Mouse (Mus musculus): Measurements from ENCODE around the gene Kti12. TPM values are rescaled to one million over a fixed set of nuclear protein-coding genes. Genes with fewer than 3 reads are reported as not detected.

The Kti12 gene
- total RNA-seq, 2 experiments from 2014 or later = 15.5 to 16.6 TPM

DNA sequence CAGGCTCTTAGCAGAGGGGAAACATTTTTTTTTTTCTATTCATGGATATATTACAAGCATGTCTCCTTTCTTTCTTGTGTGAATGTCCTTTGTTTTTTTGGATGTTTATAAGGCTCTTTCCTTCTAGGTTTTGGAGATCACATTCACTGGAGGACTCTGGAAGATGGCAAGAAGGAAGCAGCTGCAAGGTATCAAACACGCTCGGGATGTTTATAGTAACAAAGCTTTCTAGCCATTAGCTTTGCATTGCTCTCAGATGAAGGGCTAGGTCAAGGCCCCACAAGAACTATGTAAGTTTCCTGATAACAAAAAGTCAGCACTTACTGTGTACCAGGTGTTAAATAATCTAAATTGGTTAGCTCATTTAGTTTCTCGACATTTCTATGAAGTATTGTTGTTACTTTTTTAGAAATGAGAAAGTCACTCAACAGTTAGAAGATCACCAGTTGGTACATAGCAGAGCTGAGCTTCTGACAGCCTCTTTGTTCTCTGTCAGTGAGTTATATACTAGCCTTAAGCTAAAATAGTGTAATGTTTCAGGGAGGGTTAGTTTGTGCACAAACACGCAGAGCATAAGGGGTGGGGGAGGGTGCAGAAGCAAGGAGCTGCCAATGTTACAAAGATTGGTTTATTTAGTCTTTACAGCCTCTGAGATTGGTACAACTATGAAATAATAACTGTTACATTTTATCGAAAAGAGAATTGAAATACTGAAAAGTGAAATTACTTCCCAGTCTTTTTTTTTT is 1.6 kb upstream of the Kti12 start:
- no peak for DNase-seq (ENCODE audit: low spot score in 2 of 2)
- intact Hi-C loops (cut with DNase I) = no loop called here

DNA sequence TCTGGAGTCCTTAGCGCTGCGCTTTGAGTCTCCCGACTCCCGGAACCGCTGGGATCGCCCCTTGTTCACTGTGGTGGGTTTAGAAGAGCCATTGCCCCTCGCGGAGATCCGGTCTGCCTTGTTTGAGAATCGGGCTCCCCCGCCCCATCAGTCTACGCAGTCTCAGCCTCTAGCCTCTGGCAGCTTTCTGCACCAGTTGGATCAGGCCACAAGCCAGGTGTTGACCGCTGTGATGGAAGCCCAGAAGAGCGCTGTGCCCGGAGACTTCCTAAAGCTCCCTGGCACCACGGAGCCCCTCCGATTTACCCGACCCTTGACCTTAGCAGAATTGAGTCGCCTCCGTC is 892 bp downstream of the Kti12 start, which contains the start of gene A730015C16Rik:
Gene A730015C16Rik, minus strand, starts transcription at position 115 of the 344 bp plus-strand sequence.
- no peak for DNase-seq (ENCODE audit: low spot score in 2 of 2)
- intact Hi-C loops (cut with DNase I) = no loop called here

DNA sequence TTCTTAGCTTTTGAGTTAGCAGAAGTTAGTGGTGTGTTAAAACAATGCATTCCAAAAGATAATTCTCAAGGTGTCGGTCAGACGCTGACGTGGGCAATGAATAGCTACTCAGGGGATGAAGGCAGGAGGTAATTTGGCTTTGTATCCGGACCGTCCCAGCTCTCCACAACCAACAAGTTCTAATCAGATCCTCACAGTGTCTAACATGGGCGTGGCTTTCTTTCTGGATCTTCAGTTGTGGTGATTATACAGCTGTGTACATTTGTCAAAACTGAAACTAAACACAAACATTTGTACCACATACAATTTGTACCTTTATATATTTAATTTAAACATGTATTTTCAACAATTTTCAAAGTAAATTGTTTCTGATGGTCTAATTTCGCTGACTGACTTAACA is 19.2 kb downstream of the Kti12 start:
- no peak for DNase-seq (ENCODE audit: low spot score in 2 of 2)
- intact Hi-C loops (cut with DNase I) = no loop called here

DNA sequence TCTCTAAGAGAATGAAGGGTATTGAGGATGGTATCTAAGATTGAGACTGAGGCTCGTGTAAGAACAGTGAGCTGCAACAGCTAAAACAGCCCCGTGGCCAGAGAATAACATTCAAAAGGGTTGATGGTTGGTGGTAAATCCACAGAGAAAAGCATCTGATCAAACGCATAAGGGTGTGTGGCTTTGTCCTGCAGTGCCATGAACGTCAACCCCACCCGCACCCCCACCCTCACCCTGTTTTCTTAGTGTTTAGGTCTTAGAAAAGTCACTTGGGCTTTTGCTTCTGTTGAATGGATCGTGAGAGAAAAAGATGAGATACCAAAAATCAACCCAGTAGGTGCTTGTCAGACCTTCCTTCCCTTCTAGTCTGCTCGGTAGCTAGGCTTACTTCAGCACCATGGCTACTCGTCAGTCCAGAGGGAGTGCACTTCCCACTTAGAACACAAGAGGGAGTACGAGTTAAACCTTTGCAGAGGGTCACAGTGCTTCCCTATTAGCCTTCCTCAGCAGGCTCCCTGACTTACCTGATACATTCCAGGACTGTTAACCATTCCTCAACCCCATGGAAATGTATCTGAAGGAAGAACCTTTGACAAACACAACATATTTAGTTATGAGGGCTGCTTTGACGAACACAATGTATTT is 22.3 kb downstream of the Kti12 start:
- peak; percentile 94 to 98 for DNase-seq (ENCODE audit: low spot score in 2 of 2)
- intact Hi-C loops (cut with DNase I) = loop anchor here (1.0 to 10.0 kb wide), 2 partner anchors 106 to 295 kb away; no protein-coding TSS in a partner anchor

DNA sequence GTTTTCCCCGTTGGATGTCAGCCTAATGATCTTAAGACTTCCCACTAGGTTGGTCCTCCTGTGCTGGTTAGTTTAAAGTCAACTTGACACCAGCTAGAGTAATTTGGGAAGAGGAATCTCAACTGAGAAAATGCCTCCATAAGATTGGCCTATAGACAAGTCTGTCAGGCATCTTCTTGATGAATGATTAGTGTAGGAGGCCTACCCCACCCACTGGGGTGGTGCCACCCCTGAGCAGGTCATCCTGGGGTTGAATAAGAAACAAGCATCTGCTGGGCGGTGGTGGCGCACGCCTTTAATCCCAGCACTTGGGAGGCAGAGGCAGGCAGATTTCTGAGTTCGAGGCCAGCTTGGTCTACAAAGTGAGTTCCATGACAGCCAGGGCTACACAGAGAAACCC is 26.2 kb downstream of the Kti12 start:
- no peak for DNase-seq (ENCODE audit: low spot score in 2 of 2)
- intact Hi-C loops (cut with DNase I) = loop anchor here (10.0 kb wide), 1 partner anchor 291 kb away; no protein-coding TSS in a partner anchor

DNA sequence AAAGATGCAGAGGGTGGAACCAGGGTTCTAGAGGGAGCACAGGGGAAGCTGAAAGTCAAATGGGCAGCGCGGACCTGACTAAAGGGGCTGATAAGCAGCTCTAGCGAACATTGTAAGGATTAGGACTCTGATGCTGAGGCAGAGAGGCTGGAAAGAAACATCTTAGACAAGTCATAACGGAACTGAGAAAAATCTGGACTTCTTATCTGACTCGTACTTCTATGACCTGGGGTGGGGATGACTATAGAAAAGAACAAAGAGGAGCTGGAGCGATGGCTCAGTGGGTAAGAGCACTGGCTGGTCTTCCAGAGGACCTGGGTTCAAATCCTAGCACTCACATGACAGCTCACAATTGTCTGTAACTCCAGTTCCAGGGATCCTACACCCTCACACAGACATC is 30.3 kb downstream of the Kti12 start:
- no peak for DNase-seq (ENCODE audit: low spot score in 2 of 2)
- intact Hi-C loops (cut with DNase I) = loop anchor here (10.0 kb wide), 1 partner anchor 287 kb away; no protein-coding TSS in a partner anchor

DNA sequence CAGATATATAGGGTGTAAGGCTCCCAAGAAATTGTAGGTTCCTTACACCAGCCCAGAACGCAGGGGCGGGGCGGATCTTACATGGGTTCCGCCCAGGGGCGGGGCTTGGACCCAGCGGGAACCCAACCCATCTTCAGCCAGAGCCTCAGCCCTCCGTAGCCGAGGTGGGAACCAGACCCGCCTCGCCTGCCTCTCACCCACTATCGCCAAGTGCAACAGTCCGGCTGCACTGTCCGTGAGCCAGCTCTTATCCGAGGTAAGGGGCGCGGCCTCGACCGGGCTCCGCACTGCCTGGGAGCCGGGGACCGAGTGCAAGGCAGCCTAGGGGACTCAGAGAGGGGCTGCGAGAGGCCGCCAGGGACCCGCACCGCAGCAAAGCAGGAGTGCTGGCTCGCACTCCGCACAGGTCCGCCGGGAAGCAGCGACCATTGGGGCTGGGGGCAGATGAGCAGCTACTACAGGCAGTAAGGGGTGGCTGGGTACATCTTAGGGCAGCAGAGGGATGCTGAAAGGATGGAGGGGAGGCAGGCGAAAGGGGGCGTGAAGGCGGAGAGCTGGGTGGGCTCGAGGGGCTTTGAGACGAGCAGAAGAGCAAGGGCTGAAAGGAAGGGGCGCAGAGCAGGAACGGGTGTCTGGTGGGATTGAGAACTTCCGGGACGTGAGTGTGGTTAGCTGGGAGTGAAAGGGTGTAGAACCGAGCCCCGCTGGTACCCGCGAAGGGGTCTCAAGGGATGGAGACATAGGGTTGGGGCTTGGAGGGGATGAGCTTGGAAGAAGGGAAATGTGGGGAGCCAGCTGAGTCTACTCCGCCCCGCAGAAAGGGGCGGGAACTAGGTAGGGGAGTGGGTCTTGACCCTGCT is 31.6 kb downstream of the Kti12 start, which contains the start of gene Rab3b:
Gene Rab3b, plus strand, starts transcription at position 101 of the 860 bp plus-strand sequence.
- peak; percentile 34 to 54 for DNase-seq (ENCODE audit: low spot score in 2 of 2)
- intact Hi-C loops (cut with DNase I) = loop anchor here (10.0 kb wide), 1 partner anchor 286 kb away; no protein-coding TSS in a partner anchor

DNA sequence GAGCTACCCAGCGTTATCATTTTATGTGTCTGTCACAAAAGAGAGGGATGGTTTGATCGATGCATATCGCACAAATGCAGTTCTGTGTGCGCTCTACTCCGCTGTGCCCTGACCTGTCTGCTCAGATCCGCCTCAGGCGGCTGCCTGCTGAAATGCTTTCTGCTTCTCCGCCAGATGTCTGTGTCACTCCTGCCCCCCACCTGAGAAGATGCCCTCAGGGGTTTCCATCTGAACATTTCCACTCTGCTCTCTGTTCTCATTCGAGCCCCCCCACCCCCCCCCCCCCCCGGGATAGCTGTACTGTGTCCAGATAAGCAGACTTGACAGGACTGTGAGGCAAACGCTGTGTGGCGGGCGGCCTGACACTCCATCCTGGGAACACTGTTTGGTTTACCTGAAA is 36.2 kb downstream of the Kti12 start:
- no peak for DNase-seq (ENCODE audit: low spot score in 2 of 2)
- intact Hi-C loops (cut with DNase I) = no loop called here

DNA sequence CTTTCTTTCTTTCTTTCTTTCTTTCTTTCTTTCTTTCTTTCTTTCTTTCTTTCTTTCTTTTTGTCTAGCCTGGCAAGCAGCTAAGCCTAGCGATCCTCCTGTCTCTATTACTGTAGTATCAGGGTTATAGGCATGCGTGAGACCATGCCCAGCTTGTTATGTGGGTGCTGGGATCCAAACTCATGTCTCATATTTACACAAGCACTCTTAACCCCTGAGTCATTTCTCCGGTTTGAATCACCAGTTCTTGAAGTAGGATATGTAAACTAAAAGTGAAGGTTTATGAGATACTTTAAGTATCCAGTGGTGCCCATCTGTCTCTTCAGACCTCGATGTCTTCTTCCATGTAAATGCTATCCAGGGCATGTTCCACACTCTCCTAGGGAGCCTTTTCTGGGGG is 39.9 kb downstream of the Kti12 start:
- DNase-seq (ENCODE audit: low spot score in 2 of 2) = no peak
- intact Hi-C loops (cut with DNase I) = no loop called here

DNA sequence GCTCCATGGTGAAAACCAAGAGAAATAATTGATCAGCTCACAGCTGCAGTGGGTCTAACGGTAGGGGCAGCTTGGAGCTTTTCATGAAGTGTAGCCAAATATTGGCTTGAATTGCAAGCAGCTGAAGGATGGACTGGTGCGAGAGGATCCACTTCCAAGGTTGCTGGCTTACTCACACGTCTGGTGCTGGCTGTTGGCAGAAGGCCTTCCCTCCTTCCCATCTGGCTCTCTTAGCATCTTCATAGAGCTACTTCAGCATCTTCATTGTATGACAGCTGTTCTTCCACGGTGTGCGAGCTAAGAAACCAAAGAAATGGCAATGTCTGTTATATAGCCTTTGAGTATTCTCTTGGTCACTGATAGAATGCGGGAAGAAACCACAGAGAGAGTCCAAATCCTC is 43.3 kb downstream of the Kti12 start:
- intact Hi-C loops (cut with DNase I) = no loop called here
- DNase-seq (ENCODE audit: low spot score in 2 of 2) = no peak

Other genes with a start within 250 kb of the Kti12 start
- gene Cc2d1b, start 227.8 kb upstream of the Kti12 start, total RNA-seq (2021) = 10 to 100 TPM; 28.3 to 34.5 TPM
- 1 to 10 TPM in 1 of 2 experiments, under 1 TPM in 1; 0.94 to 1.5 TPM for gene 3110021N24Rik, start 128.1 kb upstream of the Kti12 start, total RNA-seq (2021)
- gene Zfyve9, start 67.0 kb upstream of the Kti12 start, total RNA-seq (2021) = 10 to 100 TPM; 52.2 to 55.6 TPM
- gene Btf3l4, start 14.2 kb upstream of the Kti12 start, total RNA-seq (2021) = 10 to 100 TPM; 92.3 to 98.6 TPM
- 10 to 100 TPM; 40.4 to 45.2 TPM for gene Txndc12, start 13.2 kb upstream of the Kti12 start, total RNA-seq (2021)
- under 1 TPM; 0.27 to 0.40 TPM for gene A730015C16Rik, start 834 bp downstream of the Kti12 start, total RNA-seq (2021)
- gene Rab3b, start 31.3 kb downstream of the Kti12 start, total RNA-seq (2021) = 100 to 1,000 TPM; 106 to 123 TPM
- 100 to 1,000 TPM; 127 to 150 TPM for gene Nrd1, start 152.9 kb downstream of the Kti12 start, total RNA-seq (2021)

Measured in left cerebral cortex, postnatal 14 days (tissue).